Mouse (Mus musculus): ENCODE measurements around the gene Dera. TPM values are rescaled to one million over a fixed set of nuclear protein-coding genes. Genes with fewer than 3 reads are reported as not detected.

Dera gene
- total RNA-seq, 1 experiment, result 47.6 TPM

DNA sequence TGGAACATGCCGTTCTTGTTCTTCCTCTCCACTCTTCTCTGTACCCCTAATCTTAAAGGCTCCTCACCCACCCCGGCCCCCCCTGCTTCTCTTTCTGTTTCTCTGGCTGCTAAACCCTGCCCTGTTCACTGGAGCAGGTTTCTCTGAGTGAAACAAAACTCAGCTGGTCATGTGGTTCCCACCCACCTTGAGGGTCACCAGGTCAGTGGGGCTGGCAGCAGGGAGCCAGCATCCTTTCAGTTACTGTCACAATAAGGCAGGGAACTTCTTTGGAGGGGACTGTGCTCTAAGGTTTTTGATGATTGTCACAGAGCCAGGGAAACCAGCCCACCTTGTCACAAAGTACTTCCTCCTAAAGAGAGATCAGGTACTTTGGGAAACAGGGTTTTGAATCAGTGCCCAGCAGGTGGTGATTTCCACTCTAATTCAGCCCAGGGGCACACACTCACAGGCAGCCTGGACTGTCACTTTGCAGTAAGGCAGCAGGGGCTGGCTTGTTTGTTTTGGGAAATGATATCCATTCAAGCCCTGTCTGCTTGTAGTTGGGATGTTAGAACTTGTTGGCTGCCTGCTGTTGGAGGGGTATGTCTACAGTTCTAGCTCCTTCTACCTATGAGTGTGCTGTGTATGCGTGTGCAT, 10.3 kb downstream of the Dera start:
- H3K9ac ChIP-seq (ENCODE audit: insufficient read depth, low read depth, low read length, poor library complexity, severe bottlenecking), result no peak overlapping the region
- no peak overlapping the region for H3K4me3 ChIP-seq (ENCODE audit: insufficient read depth in 1 of 2, low read depth in 1 of 2, low read length in 2 of 2, poor library complexity in 1 of 2, severe bottlenecking in 1 of 2)
- H3K36me3 ChIP-seq (ENCODE audit: control insufficient read depth, insufficient read depth, low read length, poor library complexity, severe bottlenecking), result no peaks in the 10 kb centered on the region
- H3K9me3 ChIP-seq (ENCODE audit: control insufficient read depth, insufficient read depth, low read depth, low read length), result no peaks in the 10 kb centered on the region
- no peak for DNase-seq (ENCODE audit: low read depth, low spot score)
- no peak overlapping the region; the same call in 1 of the 2 replicates for H3K27ac ChIP-seq (ENCODE audit: insufficient read depth, low read depth, low read length, poor library complexity, severe bottlenecking)
- H3K4me1 ChIP-seq (ENCODE audit: control insufficient read depth in 2 of 2, insufficient read depth in 2 of 2, low read length in 2 of 2, poor library complexity in 1 of 2), result peaks cover 7 to 19% of the 10 kb centered on the region in 2 experiments
- TF ChIP-seq MAFK (IDR thresholded peaks at IDR 0.05; ENCODE audit: insufficient read depth, low read depth, low read length) (no peak), CHD2 (IDR thresholded peaks at IDR 0.05; ENCODE audit: low read depth, low read length) (no peak)
- in situ Hi-C loops (cut with MboI; ENCODE audit: low sequenced_read_pairs in 2 of 2, unreplicated experiment in 2 of 2), result no loop called here

- no peak for DNase-seq (ENCODE audit: low read depth, low spot score)
- H3K4me1 ChIP-seq (ENCODE audit: control insufficient read depth in 2 of 2, insufficient read depth in 2 of 2, low read length in 2 of 2, poor library complexity in 1 of 2), result peaks cover 6 to 17% of the 10 kb centered on the region in 2 experiments
- no peaks in the 10 kb centered on the region for H3K36me3 ChIP-seq (ENCODE audit: control insufficient read depth, insufficient read depth, low read length, poor library complexity, severe bottlenecking)
- H3K9ac ChIP-seq (ENCODE audit: insufficient read depth, low read depth, low read length, poor library complexity, severe bottlenecking), result no peak overlapping the region
- H3K27ac ChIP-seq (ENCODE audit: insufficient read depth, low read depth, low read length, poor library complexity, severe bottlenecking), result no peak overlapping the region
- no peaks in the 10 kb centered on the region for H3K9me3 ChIP-seq (ENCODE audit: control insufficient read depth, insufficient read depth, low read depth, low read length)
- H3K4me3 ChIP-seq (ENCODE audit: insufficient read depth in 1 of 2, low read depth in 1 of 2, low read length in 2 of 2, poor library complexity in 1 of 2, severe bottlenecking in 1 of 2), result no peak overlapping the region
- in situ Hi-C loops (cut with MboI; ENCODE audit: low sequenced_read_pairs in 2 of 2, unreplicated experiment in 2 of 2), result no loop called here
- no peak for TF ChIP-seq ZNF384 (IDR thresholded peaks at IDR 0.05; ENCODE audit: low read depth, low read length)
- no peak for TF ChIP-seq HCFC1 (IDR thresholded peaks at IDR 0.05; ENCODE audit: borderline replicate concordance, insufficient read depth, low read length)
- no peak for TF ChIP-seq CHD2 (IDR thresholded peaks at IDR 0.05; ENCODE audit: low read depth, low read length)
- TF ChIP-seq ZC3H11A (IDR thresholded peaks at IDR 0.05; ENCODE audit: borderline replicate concordance, low read depth, low read length), result no peak
- TF ChIP-seq MAFK (IDR thresholded peaks at IDR 0.05; ENCODE audit: insufficient read depth, low read depth, low read length), result no peak
Observed at GRCm38 (mm10) chr6:137766177-137766576, 11.8 kb downstream of the Dera start.

- Histone ChIP-seq H3K9me3 (ENCODE audit: control insufficient read depth, insufficient read depth, low read depth, low read length) (no peaks in the 10 kb centered on the region), H3K4me3 (ENCODE audit: insufficient read depth in 1 of 2, low read depth in 1 of 2, low read length in 2 of 2, poor library complexity in 1 of 2, severe bottlenecking in 1 of 2) (no peak overlapping the region), H3K36me3 (ENCODE audit: control insufficient read depth, insufficient read depth, low read length, poor library complexity, severe bottlenecking) (no peaks in the 10 kb centered on the region), H3K4me1 (ENCODE audit: control insufficient read depth in 2 of 2, insufficient read depth in 2 of 2, low read length in 2 of 2, poor library complexity in 1 of 2) (peaks cover 4 to 11% of the 10 kb centered on the region in 2 experiments; a peak in 2 of 4 replicates), H3K27ac (ENCODE audit: insufficient read depth, low read depth, low read length, poor library complexity, severe bottlenecking) (no peak overlapping the region), H3K9ac (ENCODE audit: insufficient read depth, low read depth, low read length, poor library complexity, severe bottlenecking) (no peak overlapping the region)
- no peak for DNase-seq (ENCODE audit: low read depth, low spot score)
- TF ChIP-seq ZNF384 (IDR thresholded peaks at IDR 0.05; ENCODE audit: low read depth, low read length) (no peak), MAFK (IDR thresholded peaks at IDR 0.05; ENCODE audit: insufficient read depth, low read depth, low read length) (no peak), CHD2 (IDR thresholded peaks at IDR 0.05; ENCODE audit: low read depth, low read length) (no peak), ZC3H11A (IDR thresholded peaks at IDR 0.05; ENCODE audit: borderline replicate concordance, low read depth, low read length) (no peak), HCFC1 (IDR thresholded peaks at IDR 0.05; ENCODE audit: borderline replicate concordance, insufficient read depth, low read length) (no peak)
- in situ Hi-C loops (cut with MboI; ENCODE audit: low sequenced_read_pairs in 2 of 2, unreplicated experiment in 2 of 2), result no loop called here
Observed at GRCm38 (mm10) chr6:137771621-137772250, 17.4 kb downstream of the Dera start.

- H3K4me1 ChIP-seq (ENCODE audit: control insufficient read depth in 2 of 2, insufficient read depth in 2 of 2, low read length in 2 of 2, poor library complexity in 1 of 2), result peaks cover 4 to 11% of the 10 kb centered on the region in 2 experiments; a peak in 2 of 4 replicates
- no peak overlapping the region for H3K27ac ChIP-seq (ENCODE audit: insufficient read depth, low read depth, low read length, poor library complexity, severe bottlenecking)
- TF ChIP-seq MAFK (IDR thresholded peaks at IDR 0.05; ENCODE audit: insufficient read depth, low read depth, low read length), result no peak
- TF ChIP-seq HCFC1 (IDR thresholded peaks at IDR 0.05; ENCODE audit: borderline replicate concordance, insufficient read depth, low read length), result no peak
- no peak for TF ChIP-seq CHD2 (IDR thresholded peaks at IDR 0.05; ENCODE audit: low read depth, low read length)
- no peak for TF ChIP-seq ZC3H11A (IDR thresholded peaks at IDR 0.05; ENCODE audit: borderline replicate concordance, low read depth, low read length)
- TF ChIP-seq ZNF384 (IDR thresholded peaks at IDR 0.05; ENCODE audit: low read depth, low read length), result no peak
- in situ Hi-C loops (cut with MboI; ENCODE audit: low sequenced_read_pairs in 2 of 2, unreplicated experiment in 2 of 2), result no loop called here
- no peak overlapping the region for H3K4me3 ChIP-seq (ENCODE audit: insufficient read depth in 1 of 2, low read depth in 1 of 2, low read length in 2 of 2, poor library complexity in 1 of 2, severe bottlenecking in 1 of 2)
- no peaks in the 10 kb centered on the region for H3K36me3 ChIP-seq (ENCODE audit: control insufficient read depth, insufficient read depth, low read length, poor library complexity, severe bottlenecking)
- no peaks in the 10 kb centered on the region for H3K9me3 ChIP-seq (ENCODE audit: control insufficient read depth, insufficient read depth, low read depth, low read length)
- no peak overlapping the region for H3K9ac ChIP-seq (ENCODE audit: insufficient read depth, low read depth, low read length, poor library complexity, severe bottlenecking)
- no peak for DNase-seq (ENCODE audit: low read depth, low spot score)
Observed at GRCm38 (mm10) chr6:137772918-137773636, 18.7 kb downstream of the Dera start.
